Mouse (Mus musculus) testis, adult 2 months (tissue): ENCODE measurements around the gene Slc6a21.

ENCODE experiments used
- CTCF ChIP-seq: fragments of 200-500 bp; IDR thresholded peaks from 2 replicates; pipeline ENCODE4 v1.5.1; 2012; ENCODE audit warnings: low read depth, mild to moderate bottlenecking, inconsistent platforms, low read length, moderate library complexity; ENCODE audit not compliant: control insufficient read depth, insufficient read depth, insufficient replicate concordance
- POLR2A ChIP-seq: fragments of 200-500 bp; IDR thresholded peaks from 2 replicates; pipeline ENCODE4 v1.6.1; 2012; ENCODE audit warnings: low read depth, mild to moderate bottlenecking, inconsistent platforms, low read length, moderate library complexity; ENCODE audit not compliant: control insufficient read depth

- TF ChIP-seq CTCF = no peak
- no peak for TF ChIP-seq POLR2A
These were observed 51.6 kb downstream of the Slc6a21 start for GRCm38 (mm10) chr7:45328841-45329475.
